Mouse (Mus musculus) hindbrain, embryonic 15.5 days (tissue): ENCODE data around the gene Ccdc12. TPM values are rescaled to one million over a fixed set of nuclear protein-coding genes. Genes with fewer than 3 reads are reported as not detected.

Source experiments
- ATAC-seq: fragments of 200-750 bp; cut with Nextera tagmentation; 2 replicates; pipeline ENCODE4 v1.8.0; 2017; ENCODE audit warnings: low read depth, moderate number of reproducible peaks, moderate TSS enrichment; ENCODE audit not compliant: low FRiP score
- H3K27ac ChIP-seq: fragments of 300-500 bp; sonication (generic); replicated peaks from 2 replicates; pipeline ENCODE4 v1.5.1; 2015; ENCODE audit warnings: mild to moderate bottlenecking, inconsistent platforms
- H3K27me3 ChIP-seq: fragments of 300-500 bp; sonication (generic); 2 replicates; pipeline ENCODE4 v1.6.1; 2015; ENCODE audit warnings: control low read depth, inconsistent platforms
- H3K36me3 ChIP-seq: fragments of 300-500 bp; sonication (generic); 2 replicates; pipeline ENCODE4 v1.6.1; 2015; ENCODE audit warnings: control low read depth, inconsistent platforms
- H3K4me1 ChIP-seq: fragments of 300-500 bp; sonication (generic); replicated peaks from 2 replicates; pipeline ENCODE4 v1.6.1; 2015; ENCODE audit warnings: control low read depth, inconsistent platforms
- H3K4me2 ChIP-seq: fragments of 300-500 bp; sonication (generic); 2 replicates; pipeline ENCODE4 v1.6.1; 2015; ENCODE audit warnings: moderate library complexity, mild to moderate bottlenecking, inconsistent platforms
- H3K4me3 ChIP-seq: fragments of 300-500 bp; sonication (generic); 2 replicates; pipeline ENCODE4 v1.5.1; 2015; ENCODE audit warnings: mild to moderate bottlenecking, inconsistent platforms
- H3K9ac ChIP-seq: fragments of 300-500 bp; sonication (generic); 2 replicates; pipeline ENCODE4 v1.6.1; 2015; ENCODE audit warnings: inconsistent platforms
- H3K9me3 ChIP-seq: fragments of 300-500 bp; sonication (generic); 2 replicates; pipeline ENCODE4 v1.6.1; 2016; ENCODE audit warnings: control low read depth, inconsistent platforms
- WGBS: fragments of 180-500 bp; shearing (Covaris S2); methylation state at CpG from one replicate; pipeline ENCODE4 v1.1.7; 2015; 5-methylcytosine and 5-hydroxymethylcytosine counted together
- microRNA-seq: library from miRNA; unstranded; fragments of <30 nt; microRNA quantifications from one replicate; pipeline ENCODE4, GENCODE M21; 2016
- polyA plus RNA-seq: library from polyadenylated mRNA; unstranded; fragments of >200 nt; fragmentation: Nextera tagmentation; extraction: Ambion mirVana; gene quantifications from 2 replicates; pipeline ENCODE4 v1.2.1, GENCODE M21; 2015

Ccdc12 gene
- polyA plus RNA-seq, 1 experiment from 2014 or later: 103 TPM

- 89% methylated on average over 5 of the region's 5 CpGs for WGBS
- ATAC-seq: no peak
- no peaks in the 10 kb centered on the region for H3K27me3 ChIP-seq
- H3K9me3 ChIP-seq: no peaks in the 10 kb centered on the region
- no peaks in the 10 kb centered on the region for H3K4me1 ChIP-seq
- no peak overlapping the region for H3K27ac ChIP-seq
- no peak overlapping the region for H3K9ac ChIP-seq
- no peaks in the 10 kb centered on the region for H3K36me3 ChIP-seq
- no peak overlapping the region for H3K4me2 ChIP-seq
- no peak overlapping the region for H3K4me3 ChIP-seq
These were observed 95.1 kb downstream of the Ccdc12 start for GRCm38 (mm10) chr9:110751412-110751811.

DNA sequence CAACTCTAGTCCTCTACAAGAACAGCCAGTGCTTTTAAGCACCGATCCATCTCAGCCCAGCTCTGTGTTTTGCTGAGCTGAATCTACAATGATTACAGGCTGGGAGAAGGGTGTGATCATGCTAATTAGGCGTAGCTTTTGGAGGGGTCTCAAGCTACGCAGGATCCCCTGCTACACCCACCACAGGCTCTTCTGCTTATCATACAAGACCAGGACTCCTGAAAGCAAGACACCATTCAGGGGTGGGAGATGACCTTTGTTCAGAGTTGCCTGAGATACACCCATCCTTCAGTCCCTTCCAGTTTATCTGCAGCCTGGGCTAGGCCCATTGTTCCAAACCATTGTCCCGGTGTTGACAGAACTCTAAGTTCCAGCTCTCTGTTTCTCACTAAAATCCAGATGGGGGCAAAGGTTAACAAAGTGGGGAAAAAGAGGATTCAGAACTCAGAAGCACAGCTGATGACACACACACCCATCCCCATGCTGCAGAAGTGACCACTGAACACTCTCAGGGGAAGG lies 96.7 kb downstream of the Ccdc12 start:
- ATAC-seq: no peak
- 62% methylated on average over 4 of the region's 4 CpGs for WGBS
- no peaks in the 10 kb centered on the region for H3K36me3 ChIP-seq
- H3K27me3 ChIP-seq: no peaks in the 10 kb centered on the region
- H3K4me3 ChIP-seq: no peak overlapping the region
- H3K9me3 ChIP-seq: no peaks in the 10 kb centered on the region
- no peak overlapping the region for H3K4me2 ChIP-seq
- H3K9ac ChIP-seq: no peak overlapping the region
- H3K4me1 ChIP-seq: no peaks in the 10 kb centered on the region
- no peak overlapping the region for H3K27ac ChIP-seq

- WGBS: 80% methylated on average over 4 of the region's 4 CpGs
- no peaks in the 10 kb centered on the region for H3K27me3 ChIP-seq
- no peak overlapping the region for H3K4me2 ChIP-seq
- H3K9ac ChIP-seq: no peak overlapping the region
- no peak overlapping the region for H3K27ac ChIP-seq
- H3K9me3 ChIP-seq: no peaks in the 10 kb centered on the region
- H3K4me3 ChIP-seq: no peak overlapping the region
- no peaks in the 10 kb centered on the region for H3K36me3 ChIP-seq
- H3K4me1 ChIP-seq: no peaks in the 10 kb centered on the region
- no peak for ATAC-seq
These were observed 97.5 kb downstream of the Ccdc12 start for GRCm38 (mm10) chr9:110753773-110754172.

DNA sequence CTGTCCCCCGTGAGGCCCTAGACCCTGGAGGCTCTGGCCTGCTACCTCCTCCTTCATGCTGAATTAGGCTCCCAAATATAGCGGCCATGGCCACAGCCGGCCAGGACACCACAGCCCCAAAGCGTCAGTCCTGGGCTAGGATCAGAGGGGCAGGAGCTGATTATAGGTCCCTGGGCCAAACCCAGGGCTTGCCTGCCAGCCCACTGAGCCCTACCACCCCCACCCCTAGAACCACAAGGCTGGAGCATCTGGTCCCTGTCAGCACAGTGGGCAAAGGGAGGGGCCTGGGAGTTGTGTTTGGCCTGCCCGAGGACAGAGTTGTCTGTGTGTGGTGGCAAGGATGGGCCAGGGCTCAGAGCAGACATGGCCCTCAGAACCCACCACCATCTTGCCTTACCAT lies 101.5 kb downstream of the Ccdc12 start:
- Histone ChIP-seq H3K27me3 (no peaks in the 10 kb centered on the region), H3K4me1 (no peaks in the 10 kb centered on the region), H3K9me3 (no peaks in the 10 kb centered on the region), H3K36me3 (no peaks in the 10 kb centered on the region), H3K27ac (no peak overlapping the region), H3K4me2 (no peak overlapping the region), H3K9ac (no peak overlapping the region), H3K4me3 (no peak overlapping the region)
- no peak for ATAC-seq
- WGBS: 84% methylated on average over 5 of the region's 5 CpGs

- Histone ChIP-seq H3K9me3 (no peaks in the 10 kb centered on the region), H3K4me2 (no peak overlapping the region), H3K27me3 (no peaks in the 10 kb centered on the region), H3K36me3 (no peaks in the 10 kb centered on the region), H3K4me3 (no peak overlapping the region), H3K9ac (no peak overlapping the region), H3K4me1 (no peaks in the 10 kb centered on the region), H3K27ac (no peak overlapping the region)
- ATAC-seq: no peak
- 64% methylated on average over 8 of the region's 8 CpGs for WGBS
These were observed 102.3 kb downstream of the Ccdc12 start for GRCm38 (mm10) chr9:110758605-110759004.

DNA sequence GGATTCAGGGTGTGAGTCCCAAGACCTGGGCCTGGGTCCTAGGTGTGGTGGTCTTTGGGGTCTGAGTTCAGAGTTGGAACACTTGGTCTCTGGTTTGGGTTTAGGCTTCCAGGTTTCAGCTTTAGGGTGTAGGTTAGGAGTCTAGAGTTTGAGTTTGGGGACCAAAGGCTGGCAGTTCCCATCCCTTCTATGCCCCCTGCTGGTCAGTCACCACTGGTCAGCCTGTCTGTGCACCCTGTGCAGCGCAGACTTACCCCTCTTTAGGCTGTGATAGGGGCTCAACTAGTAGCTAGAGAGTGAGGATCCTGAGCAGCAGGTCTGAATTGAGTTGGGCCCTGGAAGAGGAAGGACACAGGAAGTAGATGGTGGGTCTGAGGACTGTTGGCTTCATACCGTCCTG lies 103.0 kb downstream of the Ccdc12 start:
- H3K4me1 ChIP-seq: no peaks in the 10 kb centered on the region
- H3K4me2 ChIP-seq: no peak overlapping the region
- H3K36me3 ChIP-seq: no peaks in the 10 kb centered on the region
- no peak overlapping the region for H3K27ac ChIP-seq
- H3K9me3 ChIP-seq: no peaks in the 10 kb centered on the region
- WGBS: 69% methylated on average over 2 of the region's 2 CpGs
- ATAC-seq: no peak
- H3K9ac ChIP-seq: no peak overlapping the region
- no peaks in the 10 kb centered on the region for H3K27me3 ChIP-seq
- H3K4me3 ChIP-seq: no peak overlapping the region

- Histone ChIP-seq H3K9me3 (no peaks in the 10 kb centered on the region), H3K4me3 (no peak overlapping the region), H3K4me1 (no peaks in the 10 kb centered on the region), H3K27me3 (no peaks in the 10 kb centered on the region), H3K9ac (no peak overlapping the region), H3K36me3 (no peaks in the 10 kb centered on the region), H3K27ac (no peak overlapping the region), H3K4me2 (no peak overlapping the region)
- WGBS: 80% methylated on average over 8 of the region's 8 CpGs
- ATAC-seq: no peak
These were observed 104.6 kb downstream of the Ccdc12 start for GRCm38 (mm10) chr9:110760886-110761285.

Small RNAs within 50 kb of the gene (microRNA-seq; reads per million reads assigned to microRNA genes)
- gene Mir8107: not detected

Other genes with a start within 250 kb of the Ccdc12 start
- 24.0 and 24.4 TPM in 2 replicates for gene Ptpn23, start 248.3 kb upstream of the Ccdc12 start, polyA plus RNA-seq
- gene Ngp, start 236.8 kb upstream of the Ccdc12 start, polyA plus RNA-seq: 0.77 and 1.4 TPM in 2 replicates
- gene Klhl18, start 179.8 kb upstream of the Ccdc12 start, polyA plus RNA-seq: 23.8 and 27.4 TPM in 2 replicates
- 4.7 and 6.2 TPM in 2 replicates for gene Kif9, start 179.5 kb upstream of the Ccdc12 start, polyA plus RNA-seq
- 30.5 and 31.6 TPM in 2 replicates for gene Setd2, start 123.9 kb upstream of the Ccdc12 start, polyA plus RNA-seq
- gene Nradd, start 32.1 kb upstream of the Ccdc12 start, polyA plus RNA-seq: 31.1 and 31.7 TPM in 2 replicates
- 3.5 and 4.3 TPM in 2 replicates for gene Nbeal2, start 2.3 kb upstream of the Ccdc12 start, polyA plus RNA-seq
- 0.17 TPM in 1 of 2 replicates, not detected in the other for gene Myl3, start 85.4 kb downstream of the Ccdc12 start, polyA plus RNA-seq
- 11.0 and 12.0 TPM in 2 replicates for gene Pth1r, start 90.6 kb downstream of the Ccdc12 start, polyA plus RNA-seq
- gene Prss42, start 141.7 kb downstream of the Ccdc12 start, polyA plus RNA-seq: not detected in 2 replicates
- gene Prss44, start 157.5 kb downstream of the Ccdc12 start, polyA plus RNA-seq: not detected in 2 replicates
- not detected in 2 replicates for gene Prss43, start 170.2 kb downstream of the Ccdc12 start, polyA plus RNA-seq
- gene Prss45, start 178.1 kb downstream of the Ccdc12 start, polyA plus RNA-seq: 0.13 TPM in 1 of 2 replicates, not detected in the other
- not detected in 2 replicates for gene Prss46, start 188.0 kb downstream of the Ccdc12 start, polyA plus RNA-seq
- gene Prss50, start 201.5 kb downstream of the Ccdc12 start, polyA plus RNA-seq: 0.36 and 0.41 TPM in 2 replicates
- gene Als2cl, start 223.4 kb downstream of the Ccdc12 start, polyA plus RNA-seq: 2.2 and 3.1 TPM in 2 replicates
- 4.2 and 4.7 TPM in 2 replicates for gene Tmie, start 223.6 kb downstream of the Ccdc12 start, polyA plus RNA-seq